Mouse (Mus musculus): ENCODE data around the gene Slc39a10. TPM values are rescaled to one million over a fixed set of nuclear protein-coding genes. Genes with fewer than 3 reads are reported as not detected.
A peak's percentile ranks its signal among the peaks of the same experiment; 100 is the strongest.
"Not testable (repeated sequence)": the region's sequence is repeated elsewhere in the genome, so short reads cannot be mapped to it uniquely, and the experiment has no call there.

Gene Slc39a10
- total RNA-seq, 2 experiments from 2014 or later = 8.3 to 9.3 TPM

- peak in 1 of 2 experiments; percentile 6 for DNase-seq
These were observed 28.3 kb downstream of the Slc39a10 start for GRCm38 (mm10) chr1:46864175-46864885.

GRCm38 (mm10) chr1:46863434-46863833 lies 29.2 kb downstream of the Slc39a10 start:
- no peak for DNase-seq

GRCm38 (mm10) chr1:46860082-46860481 lies 32.6 kb downstream of the Slc39a10 start:
- DNase-seq = no peak

DNA sequence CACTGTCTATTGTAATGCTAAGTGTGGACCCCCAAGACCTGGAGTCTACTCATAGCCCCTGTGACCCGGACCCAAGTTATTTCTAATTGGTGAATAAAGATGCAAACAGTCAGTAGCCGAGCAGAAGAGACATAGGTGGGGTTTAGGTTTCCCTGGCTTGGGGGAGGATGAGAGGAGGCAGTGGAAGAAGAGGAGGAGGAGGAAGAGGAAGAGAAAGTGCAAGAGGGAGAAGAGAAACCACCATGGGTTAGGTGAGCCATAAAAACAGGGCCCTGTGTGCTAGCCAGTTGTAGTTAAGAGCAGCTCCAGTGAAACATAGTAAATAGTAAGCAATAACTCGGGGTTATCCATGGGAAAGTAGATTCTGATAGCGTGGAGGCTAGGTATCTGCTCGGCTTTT lies 34.1 kb downstream of the Slc39a10 start:
- DNase-seq = no peak

DNA sequence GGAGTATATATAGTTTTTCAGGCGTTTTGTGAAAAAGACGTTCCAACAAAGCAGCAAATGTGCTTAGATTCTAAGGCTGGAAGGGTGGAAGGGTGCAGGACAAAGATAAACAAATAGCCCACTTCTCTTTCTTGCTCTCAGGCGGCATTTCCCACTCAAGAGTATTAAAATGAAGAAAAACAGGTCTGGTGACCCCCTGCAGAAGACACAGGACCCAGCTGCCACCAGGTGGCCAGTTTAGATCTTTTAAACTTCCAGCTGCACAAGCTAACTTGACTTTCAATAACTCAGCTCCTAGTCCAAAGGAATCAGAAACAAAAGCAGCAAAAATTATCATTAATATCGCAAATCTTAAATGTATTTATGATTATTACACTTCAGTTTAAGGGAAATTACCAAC lies 36.2 kb downstream of the Slc39a10 start:
- DNase-seq = no peak

- DNase-seq = peak; percentile 24 to 92
These were observed 38.4 kb downstream of the Slc39a10 start for GRCm38 (mm10) chr1:46854036-46854900.

DNA sequence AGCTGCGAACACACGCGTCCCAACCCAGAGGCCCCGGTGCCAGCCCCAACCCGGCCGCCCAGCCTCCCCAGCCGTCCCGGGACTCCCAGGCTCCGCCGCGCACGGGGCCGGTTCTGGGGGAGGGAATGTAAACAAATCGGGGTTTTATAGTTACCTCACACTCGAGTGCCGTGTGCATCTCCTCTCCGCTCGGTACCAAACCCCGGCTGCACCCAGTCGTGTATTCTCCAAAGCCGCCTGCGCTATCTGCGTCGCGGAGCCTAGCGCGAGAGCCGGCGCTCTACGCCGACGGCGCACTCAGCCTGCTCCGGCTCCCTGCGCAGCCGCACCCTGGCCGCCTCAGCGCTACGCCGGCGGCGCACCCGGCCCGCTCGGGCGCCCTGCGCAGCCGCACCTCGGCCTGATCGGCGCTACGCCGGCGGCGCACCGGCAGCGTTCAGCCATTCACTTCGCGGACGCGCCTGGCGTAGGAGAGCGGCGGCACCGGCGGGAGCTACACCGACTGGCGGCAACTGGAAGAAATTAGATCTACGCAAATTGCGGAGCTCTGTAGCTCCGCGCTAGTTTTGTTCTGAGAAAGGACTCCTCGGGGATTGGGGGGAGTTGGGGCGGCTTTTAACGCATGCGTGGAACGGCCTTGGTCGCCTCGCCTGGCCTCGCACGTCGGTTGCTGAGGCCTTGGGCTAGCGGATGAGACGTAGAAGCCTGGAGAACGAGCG lies 39.2 kb downstream of the Slc39a10 start:
- DNase-seq = peak; percentile 96 to 100

DNA sequence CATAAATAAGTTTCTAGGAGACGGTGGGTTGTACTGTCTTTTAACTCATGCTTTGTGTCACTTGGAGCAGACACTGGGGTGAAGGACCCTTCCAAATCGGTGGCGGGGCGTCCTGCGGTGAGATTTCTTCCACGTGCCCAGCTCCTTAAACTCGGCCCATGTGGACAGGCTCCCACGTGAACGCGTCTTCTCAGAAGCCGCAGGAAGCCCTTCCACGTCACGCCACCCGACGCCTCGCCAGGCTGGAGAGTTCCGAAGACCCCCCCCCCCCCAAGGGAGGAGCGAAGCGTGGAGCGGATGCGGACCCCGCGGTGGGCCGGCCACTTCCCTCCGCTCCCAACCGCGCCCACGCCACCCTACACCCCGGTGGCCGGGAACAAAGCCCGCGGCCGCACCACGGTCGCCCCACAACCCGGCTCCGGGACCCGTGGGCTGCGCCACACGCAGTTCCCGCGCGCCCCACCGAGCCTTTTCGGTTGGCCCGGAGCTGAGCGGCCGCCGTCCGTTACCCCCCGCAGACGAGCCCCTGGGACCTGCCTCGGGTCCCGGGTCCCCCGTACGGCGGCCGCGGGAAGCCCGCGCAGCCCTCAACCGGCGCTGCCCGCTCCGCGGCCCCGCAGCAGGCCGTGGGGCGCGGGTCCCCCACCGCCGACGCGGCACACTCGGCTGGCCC lies 39.9 kb downstream of the Slc39a10 start:
- DNase-seq = peak; percentile 65 to 74

DNA sequence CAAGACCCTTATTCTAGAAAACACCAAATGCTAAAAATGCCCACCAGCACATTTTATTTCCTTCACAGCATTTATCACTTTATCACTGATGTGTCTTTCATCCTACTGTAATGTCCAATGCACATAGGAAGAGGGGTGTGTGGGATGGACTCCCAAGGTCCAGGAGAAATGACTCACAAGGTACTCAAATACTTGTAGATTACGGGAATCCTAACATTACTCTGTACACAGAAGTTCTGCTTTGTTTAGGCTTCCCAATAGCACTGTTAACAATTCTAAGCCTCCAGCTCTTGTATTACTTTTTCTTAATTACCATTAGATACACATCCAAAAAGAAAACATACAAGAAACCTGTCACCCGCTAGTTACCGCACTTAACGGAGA lies 40.4 kb downstream of the Slc39a10 start:
- peak in 1 of 2 experiments; percentile 4 for DNase-seq

- DNase-seq = no peak
These were observed 41.1 kb downstream of the Slc39a10 start for GRCm38 (mm10) chr1:46851586-46851985.

- peak; percentile 82 to 91 for DNase-seq
These were observed 42.9 kb downstream of the Slc39a10 start for GRCm38 (mm10) chr1:46849758-46850157.

DNA sequence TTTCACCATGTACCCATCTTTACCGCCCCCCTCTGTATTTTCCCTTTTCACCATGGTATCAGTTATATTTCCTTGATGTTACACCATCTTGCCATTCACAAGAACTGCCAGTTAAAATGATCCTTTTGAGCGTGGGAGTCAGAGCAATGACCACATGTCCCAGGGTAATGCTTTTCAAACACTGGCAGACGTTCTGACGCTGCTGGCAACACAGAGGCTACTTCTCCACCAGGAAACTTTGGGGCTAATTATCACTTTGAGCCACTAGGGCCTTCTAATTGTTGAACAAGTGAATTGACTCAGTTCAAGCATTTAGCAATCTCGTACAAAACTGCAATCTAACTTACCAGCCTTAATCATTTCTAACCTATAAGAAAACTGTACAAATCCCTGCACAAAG lies 47.4 kb downstream of the Slc39a10 start:
- no peak for DNase-seq

DNA sequence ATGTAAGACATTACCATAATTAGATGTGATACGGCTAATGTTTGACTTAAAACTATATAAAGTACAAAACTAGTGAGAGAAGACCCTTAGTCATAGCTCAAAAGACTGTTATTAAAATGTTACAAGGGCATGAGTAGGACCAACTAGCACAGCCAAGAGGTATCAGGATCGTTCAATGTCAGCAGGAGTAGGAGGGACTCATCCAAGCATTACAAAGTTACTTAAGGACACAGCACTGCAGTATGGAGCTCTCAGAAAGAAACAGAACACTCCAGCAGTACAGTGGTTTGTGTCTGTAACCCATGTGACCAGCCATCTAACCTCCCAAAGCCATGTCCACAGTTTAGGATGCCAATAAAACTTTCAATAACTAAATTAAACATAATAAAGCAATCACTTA lies 48.4 kb downstream of the Slc39a10 start:
- DNase-seq = no peak

GRCm38 (mm10) chr1:46843406-46843805 lies 49.2 kb downstream of the Slc39a10 start:
- no peak for DNase-seq

GRCm38 (mm10) chr1:46831927-46832326 lies 60.7 kb downstream of the Slc39a10 start:
- peak; percentile 10 to 50 for DNase-seq

DNA sequence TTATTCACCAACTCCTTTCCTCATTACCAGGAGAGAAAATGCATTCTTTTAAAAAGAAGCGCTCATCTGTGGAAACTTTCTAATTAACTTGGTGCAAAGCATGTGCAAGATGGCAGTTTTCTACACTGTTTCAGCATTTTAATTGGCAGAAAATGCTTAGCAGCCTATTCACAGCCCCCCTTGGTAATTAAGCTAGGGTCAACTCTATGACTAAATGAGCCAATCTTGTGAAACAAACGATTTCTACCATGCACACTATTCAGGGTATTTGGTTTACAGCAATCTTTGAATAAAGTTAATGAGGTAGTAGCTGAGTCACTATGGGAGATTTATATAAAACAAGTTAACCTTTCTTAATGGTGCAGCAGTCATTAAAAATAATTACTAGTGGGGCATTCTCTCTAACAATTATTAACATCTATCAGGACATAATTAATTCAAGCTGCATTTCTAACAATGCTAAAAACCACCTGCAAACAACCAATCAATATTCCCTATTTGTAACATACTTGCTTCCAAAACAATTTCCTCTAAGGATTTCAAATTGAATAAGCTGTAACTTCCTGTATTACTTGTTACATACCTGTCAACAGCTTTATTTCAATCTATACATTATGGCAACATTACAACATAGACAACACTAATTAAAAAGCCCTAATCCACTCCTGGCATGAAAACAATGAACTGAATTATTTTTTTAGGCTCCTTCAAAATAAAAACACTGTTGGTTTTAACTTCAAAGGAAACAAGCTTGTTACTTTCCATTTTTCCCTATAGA lies 62.4 kb downstream of the Slc39a10 start:
- no peak for DNase-seq

GRCm38 (mm10) chr1:46822256-46822972 lies 70.2 kb downstream of the Slc39a10 start:
- no peak for DNase-seq

GRCm38 (mm10) chr1:46817934-46818333 lies 74.7 kb downstream of the Slc39a10 start:
- no peak for DNase-seq

GRCm38 (mm10) chr1:46808630-46809029 lies 84.0 kb downstream of the Slc39a10 start:
- not testable (repeated sequence) for DNase-seq

DNA sequence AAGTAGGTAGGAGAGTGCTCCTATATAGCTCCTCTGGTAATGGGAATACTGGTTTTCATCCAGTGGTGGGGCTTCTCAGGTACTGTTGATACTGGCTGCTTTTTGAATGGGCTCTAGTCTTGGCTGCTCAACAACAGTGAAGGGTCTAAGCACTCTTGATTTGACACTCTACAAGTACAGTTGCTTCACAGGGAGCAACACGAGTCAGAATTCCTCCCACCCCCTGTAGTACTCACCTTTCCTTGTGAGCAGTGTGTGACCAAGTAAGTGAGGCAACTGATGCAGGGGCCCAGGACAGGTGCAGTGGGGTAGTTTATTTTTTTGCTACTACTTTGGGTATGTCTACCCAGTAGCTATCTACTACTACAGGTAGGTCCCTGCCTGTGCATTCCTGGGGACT lies 87.6 kb downstream of the Slc39a10 start:
- no peak for DNase-seq

DNA sequence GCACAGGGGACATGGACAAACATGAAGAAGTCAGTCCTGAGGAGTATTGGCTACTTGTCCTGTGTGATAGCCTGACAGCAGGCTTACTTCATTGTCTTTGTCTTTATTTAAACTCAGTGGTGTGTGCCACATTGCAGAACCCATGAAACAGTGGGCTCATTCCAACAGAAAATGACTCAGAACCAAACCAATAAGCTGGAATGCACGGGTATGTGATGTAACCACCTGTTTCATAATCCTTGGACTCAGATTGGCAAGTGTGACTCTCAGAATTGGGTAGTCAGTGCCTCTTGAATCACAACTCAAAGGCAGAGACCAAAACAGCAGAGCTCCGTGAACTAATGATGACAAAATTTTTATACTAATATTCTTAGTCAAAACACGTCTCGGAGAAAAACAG lies 110.4 kb downstream of the Slc39a10 start:
- peak in 1 of 2 experiments; percentile 2 for DNase-seq

Measured in heart, adult 18-20 months (tissue).